Mouse (Mus musculus) thymus, adult 2 months (tissue): ENCODE results near the gene Zdhhc18.

ENCODE experiments used
- CTCF ChIP-seq: fragments of 200-500 bp; IDR thresholded peaks from 2 replicates; pipeline ENCODE4 v1.5.1; 2012; ENCODE audit warnings: mild to moderate bottlenecking, control low read depth, low read length, moderate library complexity, borderline replicate concordance; ENCODE audit not compliant: control insufficient read depth, poor library complexity, insufficient read depth; ENCODE audit errors: extremely low read depth
- POLR2A ChIP-seq: fragments of 200-500 bp; IDR thresholded peaks from 2 replicates; pipeline ENCODE4 v1.6.1; 2012; ENCODE audit warnings: mild to moderate bottlenecking, low read length, control low read depth, moderate library complexity; ENCODE audit not compliant: control insufficient read depth, poor library complexity, insufficient read depth; ENCODE audit errors: extremely low read depth

DNA sequence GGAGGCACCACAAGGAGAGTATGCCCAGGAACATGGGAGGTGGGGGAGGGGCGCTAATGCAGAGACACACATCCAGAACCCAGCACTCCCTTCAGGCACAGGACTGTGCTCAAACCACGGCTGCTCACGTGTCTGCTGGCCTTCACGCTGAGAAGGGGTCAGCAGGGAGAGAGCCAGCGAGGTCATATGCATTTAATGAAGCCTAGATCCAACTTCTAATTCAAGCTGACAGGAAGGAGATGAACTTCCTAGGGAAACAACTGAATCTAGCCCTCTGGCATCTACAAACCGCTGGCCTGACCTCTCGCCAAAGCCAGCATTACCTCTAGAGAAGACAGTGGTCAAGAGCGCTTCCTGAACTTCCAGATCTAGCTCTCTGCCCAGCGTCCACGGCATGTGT lies 34.5 kb downstream of the Zdhhc18 start:
- no peak for TF ChIP-seq CTCF
- no peak for TF ChIP-seq POLR2A
